8 mouse cellular contexts compared by ENCODE assay signal in the genomic region with DNA sequence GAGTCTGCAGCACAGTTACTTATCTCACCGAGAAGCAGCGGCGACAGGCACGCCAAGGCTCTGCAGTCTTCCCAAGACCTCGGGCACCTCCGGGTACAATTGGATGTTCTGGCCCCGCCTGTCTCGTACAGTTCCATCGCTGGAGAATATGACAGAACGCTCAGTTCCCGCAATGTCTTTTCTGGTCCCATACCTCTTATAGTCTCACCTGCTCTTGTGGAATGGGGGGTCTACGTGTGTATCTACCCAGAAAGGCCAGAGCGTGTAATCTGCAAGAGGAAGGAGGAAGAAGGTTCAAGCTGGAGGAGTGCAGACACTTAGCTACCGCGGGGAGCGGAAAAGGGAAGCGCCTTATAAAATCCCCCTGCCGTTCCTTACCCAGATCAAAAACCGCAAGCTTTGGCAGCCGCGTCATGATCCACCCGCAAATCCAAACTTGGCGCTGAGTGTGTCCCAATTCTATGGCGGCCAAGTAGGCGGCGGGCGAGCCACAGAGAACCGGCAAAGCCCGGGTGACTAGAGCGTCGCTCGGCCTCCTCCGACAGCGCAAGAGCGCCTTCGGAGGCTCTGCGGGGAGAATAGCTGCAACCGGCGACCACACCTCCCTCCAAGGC. TPM values are rescaled to one million over a fixed set of nuclear protein-coding genes. Genes with fewer than 3 reads are reported as not detected.
DNase-seq lines count a peak whose midpoint lies in the region; ATAC-seq and TF ChIP-seq lines count a peak whose summit lies in the region.

A gene (minus strand): TSS at position 549 of the 614 bp plus-strand sequence.

- H3K4me3 ChIP-seq in forebrain, embryonic 16.5 days (replicated peaks; ENCODE audit: low read length), result peak within 1 kb of the TSS; percentile 65
- H3K4me3 ChIP-seq in lung, adult 2 months (replicated peaks; ENCODE audit: extremely low read depth, low read depth, low read length), result peak within 1 kb of the TSS; percentile 76
- peak within 1 kb of the TSS; percentile 56 for H3K4me3 ChIP-seq in neural tube, embryonic 15.5 days (replicated peaks)

- TF ChIP-seq POLR2A in lung, adult 2 months (IDR thresholded peaks at IDR 0.05; ENCODE audit: borderline replicate concordance, extremely low read depth, low read depth, low read length), result no peak

- peak; percentile 69 for DNase-seq in MEL-GATA-1-ER (ENCODE audit: extremely low read depth, low read depth)
- peak; percentile 80 to 84 for DNase-seq in cerebellum, adult 18-20 months
- peak; percentile 57 for DNase-seq in heart, postnatal 25 days (ENCODE audit: low spot score)
- DNase-seq in layer of hippocampus, adult 18-20 months (ENCODE audit: low spot score in 2 of 2), result peak; percentile 77 to 86
- DNase-seq in lung, adult 2 months, result peak; percentile 73
- peak; percentile 81 for DNase-seq in testis, postnatal 10 days (ENCODE audit: low spot score)

- WGBS in forebrain, embryonic 16.5 days, result under 1% methylated on average over 39 of the region's 39 CpGs
- under 1% methylated on average over 39 of the region's 39 CpGs for WGBS in lung, adult 2 months
- under 1% methylated on average over 39 of the region's 39 CpGs for WGBS in neural tube, embryonic 15.5 days

- peak within 1 kb of the TSS; percentile 71 for H3K27ac ChIP-seq in forebrain, embryonic 16.5 days (ENCODE audit: low read length)
- H3K27ac ChIP-seq in neural tube, embryonic 15.5 days (replicated peaks), result peak within 1 kb of the TSS; percentile 79

- peak within 1 kb of the TSS; percentile 69 for H3K4me2 ChIP-seq in forebrain, embryonic 16.5 days (ENCODE audit: low read length)
- peak within 1 kb of the TSS; percentile 61 for H3K4me2 ChIP-seq in neural tube, embryonic 15.5 days

- peak within 1 kb of the TSS; percentile 69 for H3K9ac ChIP-seq in forebrain, embryonic 16.5 days (replicated peaks; ENCODE audit: low read depth, low read length)
- peak within 1 kb of the TSS; percentile 58 for H3K9ac ChIP-seq in neural tube, embryonic 15.5 days (replicated peaks)

- peaks cover 9% of the 10 kb centered on the region for H3K4me1 ChIP-seq in forebrain, embryonic 16.5 days (replicated peaks; ENCODE audit: control insufficient read depth, insufficient read depth, low read length)
- H3K4me1 ChIP-seq in lung, adult 2 months (ENCODE audit: control insufficient read depth, insufficient read depth, low read length), result no peaks in the 10 kb centered on the region
- H3K4me1 ChIP-seq in neural tube, embryonic 15.5 days, result peaks cover 16% of the 10 kb centered on the region

- no peaks in the 10 kb centered on the region for H3K9me3 ChIP-seq in forebrain, embryonic 16.5 days (ENCODE audit: control insufficient read depth, low read length)
- H3K9me3 ChIP-seq in neural tube, embryonic 15.5 days (replicated peaks), result no peaks in the 10 kb centered on the region

- intact Hi-C loops in heart, postnatal 25 days (cut with DNase I), result loop anchor here (2.0 kb wide), 1 partner anchor 17 kb away; a partner anchor contains a TSS

- peak; percentile 38; the same call in 1 of the 2 replicates for TF ChIP-seq CTCF in lung, adult 2 months (IDR thresholded peaks at IDR 0.05; ENCODE audit: insufficient read depth, low read length)

- peaks cover 8% of the 10 kb centered on the region; the same call in 1 of the 2 replicates for H3K36me3 ChIP-seq in forebrain, embryonic 16.5 days (ENCODE audit: control insufficient read depth, insufficient read depth)
- H3K36me3 ChIP-seq in neural tube, embryonic 15.5 days, result peaks cover 34% of the 10 kb centered on the region

- ATAC-seq in forebrain, embryonic 16.5 days, result peak; percentile 97
- peak; percentile 96 for ATAC-seq in neural tube, embryonic 15.5 days (ENCODE audit: low FRiP score)

- H3K27me3 ChIP-seq in forebrain, embryonic 16.5 days (replicated peaks; ENCODE audit: control insufficient read depth, insufficient read depth, low read length), result no peaks in the 10 kb centered on the region
- no peaks in the 10 kb centered on the region for H3K27me3 ChIP-seq in neural tube, embryonic 15.5 days (replicated peaks)

RNA-seq across cellular contexts. Expression of the gene that starts here (rescaled TPM):
- polyA plus RNA-seq in forebrain, embryonic 16.5 days (2015; fragmentation: Nextera tagmentation; extraction: Ambion mirVana), result 63.5 and 71.3 TPM in 2 replicates
- total RNA-seq in heart, postnatal 25 days (2021), result 10 to 100 TPM; 53.0 to 53.4 TPM
- 10 to 100 TPM; 45.5 to 52.3 TPM for total RNA-seq in layer of hippocampus, adult 18-20 months (2021)
- polyA plus RNA-seq in lung, adult 2 months (2012; rRNA removed), result 15.1 and 20.4 TPM in 2 replicates
- 76.0 and 79.8 TPM in 2 replicates for polyA plus RNA-seq in neural tube, embryonic 15.5 days (2015; fragmentation: Nextera tagmentation; extraction: Ambion mirVana)

Comparison
In these comparisons a context has a peak if more than half of its experiments do, and no peak if none do; other contexts are left out.
1. Peak in every context shown above with its lines: DNase-seq, ATAC-seq, H3K4me3 ChIP-seq and H3K27ac ChIP-seq.